In the genomic region with DNA sequence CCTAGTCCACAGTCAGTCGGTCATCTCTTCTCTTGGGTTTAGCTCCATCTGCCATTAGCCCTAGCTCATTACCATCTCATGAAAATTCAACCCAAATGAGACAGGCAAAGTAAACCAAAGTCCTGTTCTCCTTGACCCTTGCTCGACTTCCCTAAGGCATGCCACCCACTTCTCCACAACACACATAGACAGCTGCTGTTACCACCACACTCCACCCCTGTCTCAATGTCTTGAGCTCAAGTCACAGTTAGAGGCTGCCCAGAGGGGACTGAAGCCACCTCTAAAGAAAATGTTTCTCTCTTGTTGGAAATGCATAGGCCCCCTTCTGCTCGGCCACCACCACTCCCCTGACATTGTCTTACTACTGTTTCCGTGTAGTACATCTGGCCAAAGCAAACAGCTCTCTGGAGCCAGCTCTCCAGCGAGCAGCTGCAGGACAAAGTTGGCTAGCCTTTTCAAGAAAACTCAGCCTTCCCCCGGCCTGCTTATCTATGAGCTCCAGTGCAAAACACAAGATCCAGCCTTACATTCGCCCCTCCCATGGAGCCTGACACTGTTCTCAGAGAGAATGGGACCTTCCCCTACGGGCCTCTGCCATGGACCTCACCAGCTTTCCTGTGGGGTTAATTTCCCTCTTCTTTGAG, we compare ENCODE assay signal across 22 mouse cellular contexts.
DNase-seq lines count a peak whose midpoint lies in the region; ATAC-seq and TF ChIP-seq lines count a peak whose summit lies in the region.
"Had no signal": no experiment of that assay in that cellular context is flagged by ENCODE, and none has a peak within 500 bp of the region (broad histone marks: within the 10 kb centered on the region; RNA-seq: fewer than 3 reads in every experiment).

No protein-coding gene starts in this region.

- H3K27ac ChIP-seq in heart, adult 2 months, result no peak overlapping the region
- 0 out of 4 replicates have a peak overlapping the region, but pooled peaks of 1 of the 2 experiments have one; percentile 40 for H3K27ac ChIP-seq in heart, embryonic 14.5 days (replicated peaks in 1 of 2; ENCODE audit: control insufficient read depth in 1 of 2, insufficient read depth in 1 of 2, low read depth in 2 of 2, low read length in 2 of 2)
- no peak overlapping the region for H3K27ac ChIP-seq in intestine, postnatal 0 days (ENCODE audit: low read depth, low read length)
- H3K27ac ChIP-seq: embryonic facial prominence, embryonic 15.5 days; forebrain, embryonic 10.5 days; hindbrain, embryonic 15.5 days; neural tube, embryonic 15.5 days had no signal

- ATAC-seq in heart, embryonic 14.5 days (ENCODE audit: insufficient number of reproducible peaks, insufficient read depth, low FRiP score, low read depth), result peak; percentile 50; the same call in 1 of the 2 replicates
- no peak for ATAC-seq in intestine, postnatal 0 days
- ATAC-seq: CD4-positive, CD25-positive, alpha-beta regulatory T cell, adult 4 months; intestine, embryonic 16.5 days had no signal

- intact Hi-C loops in heart, adult 2 months (cut with DNase I), result no loop called here

- no peaks in the 10 kb centered on the region for H3K79me2 ChIP-seq in heart, adult 2 months (replicated peaks; ENCODE audit: control insufficient read depth, insufficient read depth, low read length)

- no peak overlapping the region for H3K4me3 ChIP-seq in heart, adult 2 months
- no peak overlapping the region for H3K4me3 ChIP-seq in heart, embryonic 14.5 days (ENCODE audit: control insufficient read depth in 1 of 2, insufficient read depth in 1 of 2, low read depth in 1 of 2, low read length in 2 of 2)
- H3K4me3 ChIP-seq in intestine, postnatal 0 days (ENCODE audit: low read depth, low read length), result no peak overlapping the region
- H3K4me3 ChIP-seq: embryonic facial prominence, embryonic 15.5 days; forebrain, embryonic 10.5 days; hindbrain, embryonic 15.5 days; neural tube, embryonic 15.5 days had no signal

- WGBS in heart, adult 2 months, result 36% methylated on average over 8 of the region's 8 CpGs
- WGBS in heart, embryonic 14.5 days, result 43% methylated on average over 8 of the region's 8 CpGs
- WGBS in intestine, postnatal 0 days, result 67% methylated on average over 8 of the region's 8 CpGs

- no peaks in the 10 kb centered on the region; the same call in 1 of the 2 replicates for H3K4me1 ChIP-seq in heart, adult 2 months (ENCODE audit: control insufficient read depth, insufficient read depth, low read length)
- H3K4me1 ChIP-seq in heart, embryonic 14.5 days (ENCODE audit: control insufficient read depth in 2 of 2, insufficient read depth in 2 of 2, low read length in 2 of 2), result peaks cover 0 to 2% of the 10 kb centered on the region in 2 experiments; a peak in 2 of 4 replicates
- H3K4me1 ChIP-seq in intestine, postnatal 0 days (replicated peaks; ENCODE audit: control insufficient read depth, insufficient read depth, low read length), result no peaks in the 10 kb centered on the region
- H3K4me1 ChIP-seq: embryonic facial prominence, embryonic 15.5 days had no signal

- TF ChIP-seq POLR2A in heart, adult 2 months (IDR thresholded peaks at IDR 0.05; ENCODE audit: insufficient read depth, low read depth, low read length), result no peak

- H3K9ac ChIP-seq in heart, adult 2 months (ENCODE audit: low read depth, low read length), result no peak overlapping the region
- H3K9ac ChIP-seq in heart, embryonic 14.5 days (ENCODE audit: low read length), result no peak overlapping the region
- H3K9ac ChIP-seq in intestine, postnatal 0 days (ENCODE audit: low read depth, low read length), result no peak overlapping the region
- H3K9ac ChIP-seq: embryonic facial prominence, embryonic 15.5 days; hindbrain, embryonic 15.5 days; neural tube, embryonic 15.5 days had no signal

- no peak for TF ChIP-seq CTCF in heart, adult 2 months (IDR thresholded peaks at IDR 0.05)
- no peak for TF ChIP-seq CTCF in intestine, postnatal 0 days (IDR thresholded peaks at IDR 0.05; ENCODE audit: low read depth)

- no peak overlapping the region for H3K4me2 ChIP-seq in heart, embryonic 14.5 days (ENCODE audit: low read length)
- H3K4me2 ChIP-seq in intestine, postnatal 0 days (replicated peaks; ENCODE audit: low read depth), result no peak overlapping the region
- H3K4me2 ChIP-seq: embryonic facial prominence, embryonic 15.5 days; hindbrain, embryonic 15.5 days; midbrain, embryonic 11.5 days; neural tube, embryonic 15.5 days had no signal

- no peak for TF ChIP-seq EP300 in heart, adult 2 months (IDR thresholded peaks at IDR 0.05; ENCODE audit: insufficient read depth, low read depth, low read length)

- peak; percentile 34 for DNase-seq in kidney, postnatal 10 days
- DNase-seq in kidney, postnatal 36 days, result no peak
- peak; percentile 48 to 64 for DNase-seq in heart, adult 2 months
- DNase-seq in heart, postnatal 4 days, result peak; percentile 57
- DNase-seq in layer of hippocampus, postnatal 36 days, result no peak
- DNase-seq in c-Kit-positive CD71-positive TER-119-positive erythroid progenitor cells, embryonic 14.5 days (ENCODE audit: low spot score), result no peak
- DNase-seq: adrenal gland, postnatal 10 days; cerebellum, adult 2 months; gastrocnemius, postnatal 36 days; kidney, postnatal 25 days; left cerebral cortex, postnatal 4 days; lung, adult 18-20 months; lung, postnatal 4 days had no signal

- H3K36me3 ChIP-seq in heart, adult 2 months (ENCODE audit: control insufficient read depth, insufficient read depth, low read length), result no peaks in the 10 kb centered on the region
- H3K36me3 ChIP-seq in heart, embryonic 14.5 days (ENCODE audit: control insufficient read depth, insufficient read depth, low read length), result no peaks in the 10 kb centered on the region
- no peaks in the 10 kb centered on the region for H3K36me3 ChIP-seq in intestine, postnatal 0 days (ENCODE audit: control insufficient read depth, insufficient read depth)
- H3K36me3 ChIP-seq: embryonic facial prominence, embryonic 15.5 days; forebrain, embryonic 10.5 days; hindbrain, embryonic 15.5 days; neural tube, embryonic 15.5 days had no signal

- H3K9me3 ChIP-seq in heart, embryonic 14.5 days (ENCODE audit: control insufficient read depth, low read length), result no peaks in the 10 kb centered on the region
- no peaks in the 10 kb centered on the region for H3K9me3 ChIP-seq in intestine, postnatal 0 days (ENCODE audit: control insufficient read depth)
- H3K9me3 ChIP-seq: embryonic facial prominence, embryonic 15.5 days; forebrain, embryonic 10.5 days; hindbrain, embryonic 15.5 days; neural tube, embryonic 15.5 days had no signal

- no peaks in the 10 kb centered on the region for H3K27me3 ChIP-seq in heart, adult 2 months (ENCODE audit: control insufficient read depth, insufficient read depth, low read length)
- no peaks in the 10 kb centered on the region for H3K27me3 ChIP-seq in heart, embryonic 14.5 days (ENCODE audit: control insufficient read depth, insufficient read depth, low read length)
- no peaks in the 10 kb centered on the region for H3K27me3 ChIP-seq in intestine, postnatal 0 days (replicated peaks; ENCODE audit: control insufficient read depth, insufficient read depth, low read length)
- H3K27me3 ChIP-seq: embryonic facial prominence, embryonic 15.5 days; hindbrain, embryonic 15.5 days; neural tube, embryonic 15.5 days had no signal

Comparison
In these comparisons a context has a peak if more than half of its experiments do, and no peak if none do; other contexts are left out.
1. DNase-seq: peak in kidney, postnatal 10 days (single experiment), heart, adult 2 months (2 of 2) and heart, postnatal 4 days (single experiment); none in kidney, postnatal 36 days (0 of 2), layer of hippocampus, postnatal 36 days (0 of 2) and c-Kit-positive CD71-positive TER-119-positive erythroid progenitor cells, embryonic 14.5 days (single experiment).